10 mouse cellular contexts compared by ENCODE assay signal in the genomic region with DNA sequence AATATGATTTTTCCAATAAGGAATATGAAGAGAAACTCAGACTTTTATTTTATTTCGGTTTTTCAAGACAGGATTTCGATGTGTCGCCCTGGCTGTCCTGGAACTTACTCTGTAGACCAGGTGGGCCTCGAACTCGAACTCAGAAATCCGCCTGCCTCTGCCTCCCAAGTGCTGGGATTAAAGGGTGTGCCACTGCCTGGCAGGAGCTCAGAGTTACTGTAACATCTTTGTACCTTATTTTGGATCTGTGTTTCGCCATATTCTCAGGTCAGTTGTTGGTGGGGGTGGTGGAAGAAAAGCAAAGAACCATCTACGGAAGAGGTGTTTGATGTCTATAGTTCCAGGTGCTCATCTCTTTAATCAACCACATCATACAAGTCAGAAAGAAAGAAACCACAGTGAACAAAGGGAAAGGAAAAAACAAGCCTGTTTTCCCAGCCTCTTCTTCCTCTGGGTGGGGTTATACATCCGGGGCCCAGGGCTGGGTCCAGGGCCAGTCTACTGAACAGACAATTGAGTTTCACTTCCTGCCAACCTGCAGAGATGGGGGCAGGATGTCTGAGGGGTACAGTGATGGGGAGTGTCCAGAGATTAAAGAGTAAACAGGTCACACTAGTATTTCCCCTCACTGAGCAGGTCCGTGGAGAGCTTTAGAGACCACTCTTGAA. TPM values are rescaled to one million over a fixed set of nuclear protein-coding genes. Genes with fewer than 3 reads are reported as not detected.
DNase-seq lines count a peak whose midpoint lies in the region; ATAC-seq and TF ChIP-seq lines count a peak whose summit lies in the region.
"Had no signal": no experiment of that assay in that cellular context is flagged by ENCODE, and none has a peak within 500 bp of the region (broad histone marks: within the 10 kb centered on the region; RNA-seq: fewer than 3 reads in every experiment).

No protein-coding gene starts in this region.

- WGBS in lung, embryonic 14.5 days, result 87% methylated on average over 10 of the region's 10 CpGs
- WGBS in midbrain, embryonic 15.5 days, result 95% methylated on average over 10 of the region's 10 CpGs

- peaks cover 5% of the 10 kb centered on the region for H3K27me3 ChIP-seq in E14TG2a.4 (ENCODE audit: insufficient read depth, low read length)
- peaks cover 7% of the 10 kb centered on the region; the same call in 1 of the 2 replicates for H3K27me3 ChIP-seq in lung, embryonic 14.5 days (ENCODE audit: insufficient read depth, low read length)
- peaks cover 37% of the 10 kb centered on the region for H3K27me3 ChIP-seq in midbrain, embryonic 15.5 days (replicated peaks)

- H3K27ac ChIP-seq in lung, embryonic 14.5 days (ENCODE audit: low read depth), result peak overlapping the region; percentile 32; the same call in 1 of the 2 replicates
- no peak overlapping the region for H3K27ac ChIP-seq in midbrain, embryonic 15.5 days
- H3K27ac ChIP-seq in left cerebral cortex, adult 2 months, result no peak overlapping the region

- H3K9ac ChIP-seq in lung, embryonic 14.5 days, result no peak overlapping the region
- H3K9ac ChIP-seq in midbrain, embryonic 15.5 days, result no peak overlapping the region

- H3K36me3 ChIP-seq in E14TG2a.4 (ENCODE audit: insufficient read depth, low read length), result peaks cover 16% of the 10 kb centered on the region
- H3K36me3 ChIP-seq in lung, embryonic 14.5 days (ENCODE audit: insufficient read depth), result 0 out of 2 replicates have a peak, but pooled peaks cover 4% of the 10 kb centered on the region
- no peaks in the 10 kb centered on the region for H3K36me3 ChIP-seq in midbrain, embryonic 15.5 days (replicated peaks)

- peak; percentile 14 for DNase-seq in cerebellum, adult 11-12 months
- DNase-seq in cerebellum, adult 8-10 months, result no peak
- DNase-seq in lung, embryonic 14.5 days, result no peak
- DNase-seq in spleen, postnatal 4 days (ENCODE audit: low spot score in 2 of 2), result peak; percentile 59 to 73
- no peak for DNase-seq in left cerebral cortex, adult 2 months (ENCODE audit: extremely low spot score in 1 of 2, low spot score in 2 of 2)
- DNase-seq in cerebellum, postnatal 25 days, result no peak
- DNase-seq: kidney, adult 18-20 months; midbrain, embryonic 14.5 days had no signal

- peak overlapping the region; percentile 88 for H3K4me3 ChIP-seq in E14TG2a.4 (replicated peaks; ENCODE audit: low read length)
- no peak overlapping the region for H3K4me3 ChIP-seq in lung, embryonic 14.5 days (ENCODE audit: low read depth, low read length)
- H3K4me3 ChIP-seq in midbrain, embryonic 15.5 days, result no peak overlapping the region
- H3K4me3 ChIP-seq in left cerebral cortex, adult 2 months, result no peak overlapping the region

- H3K4me2 ChIP-seq in lung, embryonic 14.5 days, result no peak overlapping the region
- no peak overlapping the region for H3K4me2 ChIP-seq in midbrain, embryonic 15.5 days

- no peak for TF ChIP-seq CTCF in E14TG2a.4 (conservative IDR thresholded peaks at IDR 0.05; ENCODE audit: low read length)
- TF ChIP-seq CTCF in lung, embryonic 14.5 days (IDR thresholded peaks at IDR 0.05; ENCODE audit: low read depth), result no peak
- no peak for TF ChIP-seq CTCF in left cerebral cortex, adult 2 months (IDR thresholded peaks at IDR 0.05)

- intact Hi-C loops in left cerebral cortex, adult 2 months (cut with DNase I), result no loop called here

- no peaks in the 10 kb centered on the region for H3K9me3 ChIP-seq in E14TG2a.4 (ENCODE audit: low read length)
- H3K9me3 ChIP-seq in lung, embryonic 14.5 days (ENCODE audit: low read depth, low read length), result no peaks in the 10 kb centered on the region
- no peaks in the 10 kb centered on the region for H3K9me3 ChIP-seq in midbrain, embryonic 15.5 days

- peaks cover 83% of the 10 kb centered on the region for H3K4me1 ChIP-seq in E14TG2a.4 (replicated peaks; ENCODE audit: low read depth, low read length)
- H3K4me1 ChIP-seq in lung, embryonic 14.5 days (ENCODE audit: insufficient read depth), result peaks cover 11% of the 10 kb centered on the region; the same call in 1 of the 2 replicates
- peaks cover 44% of the 10 kb centered on the region for H3K4me1 ChIP-seq in midbrain, embryonic 15.5 days

- no peak for ATAC-seq in lung, embryonic 14.5 days (ENCODE audit: insufficient read depth)
- ATAC-seq in midbrain, embryonic 15.5 days (replicated peaks), result no peak

RNA-seq across cellular contexts. Expression of a gene that starts 1.4 kb away (rescaled TPM):
- polyA plus RNA-seq in lung, embryonic 14.5 days (2014; fragmentation: Nextera tagmentation; extraction: Ambion mirVana), result 6.9 and 7.0 TPM in 2 replicates
- 7.6 and 7.8 TPM in 2 replicates for polyA plus RNA-seq in midbrain, embryonic 15.5 days (2015; fragmentation: Nextera tagmentation; extraction: Ambion mirVana)
- total RNA-seq in left cerebral cortex, adult 2 months (2021), result 1 to 10 TPM; 7.4 to 7.9 TPM

RNA-seq across cellular contexts. Expression of a gene that starts 1.6 kb away (rescaled TPM):
- 37.4 and 39.1 TPM in 2 replicates for polyA plus RNA-seq in lung, embryonic 14.5 days (2014; fragmentation: Nextera tagmentation; extraction: Ambion mirVana)
- polyA plus RNA-seq in midbrain, embryonic 15.5 days (2015; fragmentation: Nextera tagmentation; extraction: Ambion mirVana), result 45.8 and 47.6 TPM in 2 replicates
- total RNA-seq in left cerebral cortex, adult 2 months (2021), result 10 to 100 TPM; 27.1 to 27.8 TPM

RNA-seq across cellular contexts. Expression of a gene that starts 41.2 kb away (rescaled TPM):
- polyA plus RNA-seq in lung, embryonic 14.5 days (2014; fragmentation: Nextera tagmentation; extraction: Ambion mirVana), result 105 and 109 TPM in 2 replicates
- polyA plus RNA-seq in midbrain, embryonic 15.5 days (2015; fragmentation: Nextera tagmentation; extraction: Ambion mirVana), result 15.1 and 18.6 TPM in 2 replicates
- 1 to 10 TPM; 2.2 to 2.6 TPM for total RNA-seq in left cerebral cortex, adult 2 months (2021)

RNA-seq across cellular contexts. Expression of a gene that starts 42.1 kb away (rescaled TPM):
- polyA plus RNA-seq in lung, embryonic 14.5 days (2014; fragmentation: Nextera tagmentation; extraction: Ambion mirVana), result 1.4 TPM in 2 replicates
- polyA plus RNA-seq in midbrain, embryonic 15.5 days (2015; fragmentation: Nextera tagmentation; extraction: Ambion mirVana), result 0.54 and 0.88 TPM in 2 replicates
- under 1 TPM; 0.36 to 0.75 TPM for total RNA-seq in left cerebral cortex, adult 2 months (2021)

RNA-seq across cellular contexts. Expression of a gene that starts 44.6 kb away (rescaled TPM):
- polyA plus RNA-seq in lung, embryonic 14.5 days (2014; fragmentation: Nextera tagmentation; extraction: Ambion mirVana), result 1.5 and 2.1 TPM in 2 replicates
- 0.58 and 0.79 TPM in 2 replicates for polyA plus RNA-seq in midbrain, embryonic 15.5 days (2015; fragmentation: Nextera tagmentation; extraction: Ambion mirVana)
- under 1 TPM; 0.48 to 0.63 TPM for total RNA-seq in left cerebral cortex, adult 2 months (2021)

Comparison
In these comparisons a context has a peak if more than half of its experiments do, and no peak if none do; other contexts are left out.
1. DNase-seq: peak in cerebellum, adult 11-12 months (single experiment) and spleen, postnatal 4 days (2 of 2); none in cerebellum, adult 8-10 months (single experiment), lung, embryonic 14.5 days (single experiment), left cerebral cortex, adult 2 months (0 of 2) and cerebellum, postnatal 25 days (0 of 2).